Mouse (Mus musculus) cortical plate, adult 2 months (tissue): ENCODE measurements around the gene Esp18. TPM values are rescaled to one million over a fixed set of nuclear protein-coding genes. Genes with fewer than 3 reads are reported as not detected.

ENCODE experiments used
- H3K27ac ChIP-seq: fragments of 200-500 bp; 2 replicates; pipeline ENCODE4 v1.5.1; 2012; ENCODE audit warnings: low read length, control low read depth, inconsistent platforms; ENCODE audit not compliant: insufficient read depth
- H3K4me1 ChIP-seq: fragments of 200-500 bp; 2 replicates; pipeline ENCODE4 v1.6.1; 2011; ENCODE audit warnings: low read length; ENCODE audit not compliant: control insufficient read depth, insufficient read depth
- H3K4me3 ChIP-seq: fragments of 200-500 bp; 2 replicates; pipeline ENCODE4 v1.5.1; 2011; ENCODE audit warnings: mild to moderate bottlenecking, low read length, control low read depth; ENCODE audit not compliant: insufficient read depth
- CTCF ChIP-seq: fragments of 200-500 bp; IDR thresholded peaks from 2 replicates; pipeline ENCODE4 v1.5.1; 2011; ENCODE audit warnings: mild to moderate bottlenecking, control low read depth, low read length; ENCODE audit not compliant: insufficient read depth; ENCODE audit errors: extremely low read depth
- POLR2A ChIP-seq: fragments of 200-500 bp; IDR thresholded peaks from 2 replicates; pipeline ENCODE4 v1.6.1; 2011; ENCODE audit warnings: mild to moderate bottlenecking, low read length, control low read depth; ENCODE audit not compliant: insufficient read depth; ENCODE audit errors: extremely low read depth
- polyA plus RNA-seq: library from polyadenylated mRNA; depleted of rRNA; stranded (reverse); fragments of >200 nt; gene quantifications from 2 replicates; pipeline ENCODE4 v1.2.3, GENCODE M21; 2012; rRNA removed

The Esp18 gene
- polyA plus RNA-seq: not detected in 2 replicates

DNA sequence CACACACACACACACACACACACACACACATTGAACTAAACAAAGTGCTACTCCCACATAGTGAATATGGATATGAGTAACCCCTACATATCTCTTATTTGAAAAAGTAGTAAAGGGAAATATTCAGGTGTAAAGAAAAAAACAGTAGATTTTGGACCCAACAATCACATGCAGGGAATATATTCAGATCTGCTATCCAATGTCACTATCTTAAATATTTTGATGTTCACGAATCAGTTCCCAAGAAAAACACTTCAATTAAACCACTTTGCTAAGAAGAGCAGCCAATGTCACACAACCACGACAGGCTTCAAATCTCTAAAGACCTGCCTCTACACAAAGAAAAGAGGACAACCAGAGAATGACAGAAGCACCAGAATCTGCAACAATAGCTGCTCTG, at the start of gene Esp18:
Esp18 (plus strand) TSS at position 301 of the 400 bp plus-strand sequence.
- Histone ChIP-seq H3K27ac (no peak within 1 kb of the TSS), H3K4me1 (no peaks in the 10 kb centered on the region), H3K4me3 (no peak within 1 kb of the TSS)
- TF ChIP-seq CTCF (no peak), POLR2A (no peak)

DNA sequence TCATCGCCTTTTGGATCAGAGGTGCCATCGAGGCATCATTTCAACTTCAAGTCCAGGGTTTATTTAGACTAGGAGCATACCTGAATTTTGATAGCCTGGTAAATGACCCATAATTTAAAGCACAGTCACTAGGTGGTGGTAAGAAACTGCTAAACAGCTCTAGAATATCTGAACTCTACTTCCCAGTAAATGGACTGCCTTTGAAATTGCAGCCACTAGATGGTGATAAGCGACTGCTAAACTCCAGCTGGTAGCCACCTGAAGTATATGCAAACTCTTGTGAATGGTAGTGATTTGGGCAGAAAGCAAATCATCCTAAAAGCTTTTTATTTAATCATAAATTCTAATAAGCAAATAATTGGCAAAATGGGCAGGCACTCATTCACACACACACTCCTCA, 42.8 kb upstream of the Esp18 start:
- no peaks in the 10 kb centered on the region for H3K4me1 ChIP-seq
- no peak for TF ChIP-seq POLR2A
- no peak overlapping the region for H3K27ac ChIP-seq
- H3K4me3 ChIP-seq: no peak overlapping the region

Other genes starting within 250 kb of the Esp18 start
- not detected in 2 replicates for gene Esp16, start 129.8 kb downstream of the Esp18 start, polyA plus RNA-seq
- not detected in 2 replicates for gene Esp15, start 234.6 kb downstream of the Esp18 start, polyA plus RNA-seq